Mouse (Mus musculus): ENCODE measurements at regions not wholly inside any gene's neighbourhood (a gene's known extent, or its start where the extent isn't known, plus 50 kb on each side); places are given as distances from the start of the nearest gene placed in this dataset.

DNA sequence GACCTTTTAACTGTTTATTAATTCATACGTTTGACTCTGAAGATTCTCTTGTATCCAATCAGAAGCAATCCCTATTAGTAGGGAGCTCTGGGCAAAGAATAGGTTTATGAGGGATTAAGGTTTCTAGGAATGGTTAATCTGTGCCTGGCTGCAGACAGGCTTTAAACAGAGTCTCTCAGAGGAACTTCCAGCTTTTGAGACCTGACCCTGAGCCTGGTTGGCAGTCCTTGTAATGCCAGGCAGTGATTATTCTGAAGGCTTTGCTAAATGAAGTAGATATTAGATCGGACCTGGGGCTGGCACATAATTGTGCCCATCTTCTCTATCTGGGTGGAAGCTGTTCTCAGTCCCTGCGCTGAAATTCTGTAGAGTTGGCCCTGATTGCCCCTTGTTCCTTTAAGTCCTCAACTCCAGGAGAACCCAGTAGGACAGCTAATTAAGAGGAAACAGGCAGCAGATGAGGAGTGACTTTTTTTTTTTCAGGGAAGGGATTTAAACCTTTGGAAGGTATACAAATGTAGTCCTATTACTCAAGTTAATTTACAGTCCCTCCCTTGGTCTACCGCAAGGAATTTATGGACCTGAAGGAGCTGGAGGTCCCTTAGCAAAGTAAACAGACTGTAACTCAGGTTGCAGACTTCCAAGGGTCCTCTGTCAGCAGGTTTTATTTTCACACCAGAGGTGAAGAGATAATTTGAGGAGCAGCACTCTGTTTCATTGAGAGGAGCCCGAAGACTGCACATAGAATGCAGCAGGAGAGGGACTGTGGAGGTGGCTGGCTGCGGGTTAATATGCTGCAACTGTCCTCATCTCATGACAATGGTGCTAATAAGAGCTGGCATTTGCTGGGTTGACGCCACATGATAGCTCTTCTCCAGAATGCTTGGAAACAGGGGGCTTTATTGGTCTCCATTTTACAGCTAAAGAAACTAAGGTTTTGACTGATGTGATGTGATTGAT is 595.7 kb downstream of the Bcl11a start:
- Histone ChIP-seq H3K4me2 (no peak overlapping the region), H3K27ac (ENCODE audit: low read depth, low read length) (no peak overlapping the region), H3K9ac (ENCODE audit: low read depth, low read length) (no peak overlapping the region), H3K4me1 (ENCODE audit: control insufficient read depth, insufficient read depth, low read length) (no peaks in the 10 kb centered on the region; the same call in 1 of the 2 replicates), H3K36me3 (ENCODE audit: control insufficient read depth, insufficient read depth, low read length) (no peaks in the 10 kb centered on the region), H3K27me3 (ENCODE audit: control insufficient read depth, insufficient read depth, low read length) (no peaks in the 10 kb centered on the region), H3K9me3 (replicated peaks; ENCODE audit: control insufficient read depth, low read length) (no peaks in the 10 kb centered on the region), H3K4me3 (ENCODE audit: low read depth, low read length) (no peak overlapping the region)
- 63% methylated on average over 7 of the region's 7 CpGs for WGBS (ENCODE audit: insufficient replicate concordance)
- ATAC-seq (replicated peaks; ENCODE audit: insufficient number of reproducible peaks, low FRiP score, low TSS enrichment), result no peak

- no peak for ATAC-seq (replicated peaks; ENCODE audit: insufficient number of reproducible peaks, low FRiP score, low TSS enrichment)
- H3K4me3 ChIP-seq (ENCODE audit: low read depth, low read length), result no peak overlapping the region
- no peaks in the 10 kb centered on the region for H3K27me3 ChIP-seq (ENCODE audit: control insufficient read depth, insufficient read depth, low read length)
- 55% methylated on average over 4 of the region's 4 CpGs for WGBS (ENCODE audit: insufficient replicate concordance)
- H3K27ac ChIP-seq (ENCODE audit: low read depth, low read length), result no peak overlapping the region
- H3K36me3 ChIP-seq (ENCODE audit: control insufficient read depth, insufficient read depth, low read length), result no peaks in the 10 kb centered on the region
- no peaks in the 10 kb centered on the region; the same call in 1 of the 2 replicates for H3K4me1 ChIP-seq (ENCODE audit: control insufficient read depth, insufficient read depth, low read length)
- H3K9ac ChIP-seq (ENCODE audit: low read depth, low read length), result no peak overlapping the region
- H3K4me2 ChIP-seq, result no peak overlapping the region
- H3K9me3 ChIP-seq (replicated peaks; ENCODE audit: control insufficient read depth, low read length), result no peaks in the 10 kb centered on the region
Measured at GRCm38 (mm10) chr11:24674208-24674571, 596.3 kb downstream of the Bcl11a start.

- Histone ChIP-seq H3K9ac (ENCODE audit: low read depth, low read length) (no peak overlapping the region), H3K4me2 (no peak overlapping the region), H3K36me3 (ENCODE audit: control insufficient read depth, insufficient read depth, low read length) (no peaks in the 10 kb centered on the region), H3K4me3 (ENCODE audit: low read depth, low read length) (no peak overlapping the region), H3K9me3 (replicated peaks; ENCODE audit: control insufficient read depth, low read length) (no peaks in the 10 kb centered on the region), H3K27ac (ENCODE audit: low read depth, low read length) (no peak overlapping the region), H3K27me3 (ENCODE audit: control insufficient read depth, insufficient read depth, low read length) (no peaks in the 10 kb centered on the region), H3K4me1 (ENCODE audit: control insufficient read depth, insufficient read depth, low read length) (no peaks in the 10 kb centered on the region; the same call in 1 of the 2 replicates)
- WGBS (ENCODE audit: insufficient replicate concordance), result 83% methylated on average over 4 of the region's 4 CpGs
- ATAC-seq (replicated peaks; ENCODE audit: insufficient number of reproducible peaks, low FRiP score, low TSS enrichment), result no peak
Measured at GRCm38 (mm10) chr11:24677016-24677415, 599.2 kb downstream of the Bcl11a start.

GRCm38 (mm10) chr11:24679581-24679980 is 601.7 kb downstream of the Bcl11a start:
- Histone ChIP-seq H3K27ac (ENCODE audit: low read depth, low read length) (no peak overlapping the region), H3K4me1 (ENCODE audit: control insufficient read depth, insufficient read depth, low read length) (no peaks in the 10 kb centered on the region; the same call in 1 of the 2 replicates), H3K36me3 (ENCODE audit: control insufficient read depth, insufficient read depth, low read length) (no peaks in the 10 kb centered on the region), H3K27me3 (ENCODE audit: control insufficient read depth, insufficient read depth, low read length) (no peaks in the 10 kb centered on the region), H3K9me3 (replicated peaks; ENCODE audit: control insufficient read depth, low read length) (no peaks in the 10 kb centered on the region), H3K4me3 (ENCODE audit: low read depth, low read length) (no peak overlapping the region), H3K4me2 (no peak overlapping the region), H3K9ac (ENCODE audit: low read depth, low read length) (no peak overlapping the region)
- ATAC-seq (replicated peaks; ENCODE audit: insufficient number of reproducible peaks, low FRiP score, low TSS enrichment), result no peak
- WGBS (ENCODE audit: insufficient replicate concordance), result 77% methylated on average over 5 of the region's 5 CpGs

DNA sequence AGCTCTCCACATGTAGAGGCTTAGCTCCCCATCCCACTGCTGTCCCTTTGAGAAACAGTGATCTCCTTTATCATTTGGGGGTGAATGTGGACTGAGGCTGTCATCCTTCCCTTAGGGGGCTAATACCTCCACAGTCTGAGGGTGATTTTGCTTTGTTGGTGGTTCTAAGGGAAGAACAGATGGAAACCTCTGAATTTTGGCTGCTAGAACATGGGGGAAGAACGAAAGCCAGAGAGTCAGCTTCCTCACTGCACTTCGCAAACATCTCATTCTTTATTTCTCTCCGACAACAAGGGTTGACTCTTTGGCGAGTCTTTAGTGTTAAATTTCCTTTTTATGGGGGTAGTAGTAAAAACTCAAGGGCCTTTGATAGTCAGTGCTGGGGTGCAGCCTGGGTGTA is 604.6 kb downstream of the Bcl11a start:
- no peak overlapping the region for H3K4me3 ChIP-seq (ENCODE audit: low read depth, low read length)
- 79% methylated on average over 4 of the region's 4 CpGs for WGBS (ENCODE audit: insufficient replicate concordance)
- no peak overlapping the region for H3K9ac ChIP-seq (ENCODE audit: low read depth, low read length)
- no peak for ATAC-seq (replicated peaks; ENCODE audit: insufficient number of reproducible peaks, low FRiP score, low TSS enrichment)
- H3K27ac ChIP-seq (ENCODE audit: low read depth, low read length), result no peak overlapping the region
- H3K27me3 ChIP-seq (ENCODE audit: control insufficient read depth, insufficient read depth, low read length), result no peaks in the 10 kb centered on the region
- no peak overlapping the region for H3K4me2 ChIP-seq
- H3K9me3 ChIP-seq (replicated peaks; ENCODE audit: control insufficient read depth, low read length), result no peaks in the 10 kb centered on the region
- no peaks in the 10 kb centered on the region for H3K36me3 ChIP-seq (ENCODE audit: control insufficient read depth, insufficient read depth, low read length)
- H3K4me1 ChIP-seq (ENCODE audit: control insufficient read depth, insufficient read depth, low read length), result no peaks in the 10 kb centered on the region

DNA sequence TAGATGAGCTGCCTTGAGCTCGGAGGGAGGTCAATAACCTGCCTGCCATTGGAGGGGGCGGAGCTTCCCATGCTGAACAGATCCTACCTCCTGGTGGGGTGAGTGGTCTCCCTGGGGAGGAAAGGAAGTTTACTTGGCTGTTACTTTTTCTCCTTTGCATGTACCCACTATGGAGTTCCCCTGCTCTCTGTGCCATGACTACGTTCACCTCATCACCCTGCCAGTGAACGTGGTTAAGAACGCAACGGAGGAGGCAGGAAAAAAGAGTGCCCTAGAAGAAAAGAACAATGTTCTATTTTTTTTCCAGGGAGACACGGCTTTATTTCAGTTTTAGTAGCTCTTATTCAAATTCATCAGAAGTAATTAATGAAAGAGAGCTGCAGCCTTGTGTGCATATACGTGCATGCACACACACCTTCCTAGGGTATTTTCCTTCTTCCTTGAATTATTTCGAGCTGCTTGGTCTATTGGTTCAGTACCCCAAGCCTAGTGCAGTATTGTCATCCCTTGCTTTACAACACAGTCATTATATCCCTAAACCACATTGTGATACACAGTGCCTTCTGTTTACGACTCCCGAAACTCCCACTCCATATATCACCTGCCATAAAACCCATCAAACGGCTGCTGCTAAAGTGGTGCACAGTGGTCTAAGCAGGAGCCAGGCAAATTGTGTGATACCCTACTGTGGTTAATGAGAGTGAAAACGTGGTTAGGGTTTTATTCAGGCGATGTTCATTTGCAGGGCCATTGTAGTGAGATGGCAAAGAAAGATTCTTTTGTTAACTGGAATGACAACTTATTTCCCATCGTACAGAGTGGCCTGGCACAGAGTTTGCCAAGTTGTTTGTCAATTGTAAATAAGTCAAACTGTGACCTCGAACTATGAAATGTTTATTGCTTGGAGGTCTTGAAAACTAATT is 608.0 kb downstream of the Bcl11a start:
- no peaks in the 10 kb centered on the region for H3K9me3 ChIP-seq (replicated peaks; ENCODE audit: control insufficient read depth, low read length)
- no peaks in the 10 kb centered on the region for H3K36me3 ChIP-seq (ENCODE audit: control insufficient read depth, insufficient read depth, low read length)
- no peak overlapping the region for H3K27ac ChIP-seq (ENCODE audit: low read depth, low read length)
- no peaks in the 10 kb centered on the region for H3K4me1 ChIP-seq (ENCODE audit: control insufficient read depth, insufficient read depth, low read length)
- H3K4me3 ChIP-seq (ENCODE audit: low read depth, low read length), result no peak overlapping the region
- H3K27me3 ChIP-seq (ENCODE audit: control insufficient read depth, insufficient read depth, low read length), result no peaks in the 10 kb centered on the region
- no peak overlapping the region for H3K4me2 ChIP-seq
- whole genome bisulfite sequencing (ENCODE audit: insufficient replicate concordance), result 75% methylated on average over 16 of the region's 16 CpGs
- H3K9ac ChIP-seq (ENCODE audit: low read depth, low read length), result no peak overlapping the region
- no peak for ATAC-seq (replicated peaks; ENCODE audit: insufficient number of reproducible peaks, low FRiP score, low TSS enrichment)

DNA sequence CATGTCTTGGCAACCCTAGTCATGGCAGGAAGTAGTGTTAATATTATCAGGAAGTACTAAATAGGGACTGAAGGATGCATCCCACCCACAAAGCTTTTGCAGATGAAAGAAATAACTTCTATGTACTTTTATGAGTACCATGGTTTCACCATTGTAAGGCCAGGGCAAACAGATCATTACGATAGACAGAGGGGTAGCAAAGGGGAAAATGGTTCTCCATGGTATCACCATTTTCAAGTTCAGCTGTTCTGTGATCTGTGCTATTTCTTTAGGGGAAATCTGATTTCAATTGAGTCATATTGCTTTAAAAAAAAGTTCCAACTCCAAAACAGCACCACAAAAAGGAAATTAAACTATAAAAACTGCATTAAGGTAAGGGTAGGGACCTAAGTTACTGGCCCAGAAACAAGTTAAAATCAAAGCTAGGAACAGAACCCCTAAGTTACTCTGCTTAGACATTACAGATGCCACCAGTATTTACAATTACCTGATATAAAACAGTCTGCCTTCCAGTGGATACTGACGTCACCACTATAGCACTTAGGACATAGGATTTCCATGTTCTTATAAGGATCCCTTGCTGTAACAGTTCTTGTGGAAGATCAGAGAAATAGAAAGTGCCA is 610.4 kb downstream of the Bcl11a start:
- no peak overlapping the region for H3K4me2 ChIP-seq
- H3K27me3 ChIP-seq (ENCODE audit: control insufficient read depth, insufficient read depth, low read length), result no peaks in the 10 kb centered on the region
- no peaks in the 10 kb centered on the region for H3K36me3 ChIP-seq (ENCODE audit: control insufficient read depth, insufficient read depth, low read length)
- no peak overlapping the region for H3K4me3 ChIP-seq (ENCODE audit: low read depth, low read length)
- 88% methylated on average over 2 of the region's 2 CpGs for WGBS (ENCODE audit: insufficient replicate concordance)
- H3K4me1 ChIP-seq (ENCODE audit: control insufficient read depth, insufficient read depth, low read length), result no peaks in the 10 kb centered on the region
- no peak overlapping the region for H3K9ac ChIP-seq (ENCODE audit: low read depth, low read length)
- no peak overlapping the region for H3K27ac ChIP-seq (ENCODE audit: low read depth, low read length)
- ATAC-seq (replicated peaks; ENCODE audit: insufficient number of reproducible peaks, low FRiP score, low TSS enrichment), result no peak
- H3K9me3 ChIP-seq (replicated peaks; ENCODE audit: control insufficient read depth, low read length), result no peaks in the 10 kb centered on the region

GRCm38 (mm10) chr11:24689807-24690333 is 612.0 kb downstream of the Bcl11a start:
- Histone ChIP-seq H3K9ac (ENCODE audit: low read depth, low read length) (no peak overlapping the region), H3K4me2 (no peak overlapping the region), H3K4me1 (ENCODE audit: control insufficient read depth, insufficient read depth, low read length) (no peaks in the 10 kb centered on the region), H3K27ac (ENCODE audit: low read depth, low read length) (no peak overlapping the region), H3K27me3 (ENCODE audit: control insufficient read depth, insufficient read depth, low read length) (no peaks in the 10 kb centered on the region), H3K9me3 (replicated peaks; ENCODE audit: control insufficient read depth, low read length) (no peaks in the 10 kb centered on the region), H3K36me3 (ENCODE audit: control insufficient read depth, insufficient read depth, low read length) (no peaks in the 10 kb centered on the region), H3K4me3 (ENCODE audit: low read depth, low read length) (no peak overlapping the region)
- WGBS (ENCODE audit: insufficient replicate concordance), result 40% methylated on average over 7 of the region's 7 CpGs
- ATAC-seq (replicated peaks; ENCODE audit: insufficient number of reproducible peaks, low FRiP score, low TSS enrichment), result no peak

Data from heart, embryonic 11.5 days (tissue).